Mouse (Mus musculus): ENCODE results near the gene Ptprk. TPM values are rescaled to one million over a fixed set of nuclear protein-coding genes. Genes with fewer than 3 reads are reported as not detected.

The Ptprk gene
- polyA plus RNA-seq, 1 experiment from 2014 or later = 31.1 TPM

GRCm38 (mm10) chr10:28304292-28304875, 229.8 kb downstream of the Ptprk start:
- DNase-seq (ENCODE audit: low spot score) (no peak), ATAC-seq (no peak)
- no peak overlapping the region for H3K27ac ChIP-seq (ENCODE audit: low read length)
- TF ChIP-seq CTCF (IDR thresholded peaks at IDR 0.05) (no peak), EP300 (IDR thresholded peaks at IDR 0.05) (no peak)
- no peak overlapping the region for H3K9ac ChIP-seq (replicated peaks; ENCODE audit: low read depth)
- no peak overlapping the region for H3K4me2 ChIP-seq (replicated peaks; ENCODE audit: low read depth, low read length)
- H3K9me3 ChIP-seq (ENCODE audit: low read length) = no peaks in the 10 kb centered on the region
- H3K4me3 ChIP-seq (ENCODE audit: low read depth, low read length) = no peak overlapping the region
- no peaks in the 10 kb centered on the region for H3K36me3 ChIP-seq (ENCODE audit: insufficient read depth, low read length)
- 66% methylated on average over 4 of the region's 4 CpGs for WGBS
- no peaks in the 10 kb centered on the region for H3K4me1 ChIP-seq (ENCODE audit: insufficient read depth, low read depth, low read length)
- H3K27me3 ChIP-seq (replicated peaks; ENCODE audit: insufficient read depth, low read length) = no peaks in the 10 kb centered on the region

GRCm38 (mm10) chr10:28306451-28307086, 231.9 kb downstream of the Ptprk start:
- Histone ChIP-seq H3K4me2 (replicated peaks; ENCODE audit: low read depth, low read length) (no peak overlapping the region), H3K9ac (replicated peaks; ENCODE audit: low read depth) (no peak overlapping the region), H3K36me3 (ENCODE audit: insufficient read depth, low read length) (no peaks in the 10 kb centered on the region), H3K9me3 (ENCODE audit: low read length) (no peaks in the 10 kb centered on the region), H3K4me3 (ENCODE audit: low read depth, low read length) (no peak overlapping the region), H3K27me3 (replicated peaks; ENCODE audit: insufficient read depth, low read length) (no peaks in the 10 kb centered on the region), H3K4me1 (ENCODE audit: insufficient read depth, low read depth, low read length) (no peaks in the 10 kb centered on the region), H3K27ac (ENCODE audit: low read length) (no peak overlapping the region)
- no peak for DNase-seq (ENCODE audit: low spot score)
- no peak for TF ChIP-seq CTCF (IDR thresholded peaks at IDR 0.05)
- TF ChIP-seq EP300 (IDR thresholded peaks at IDR 0.05) = no peak
- 34% methylated on average over 6 of the region's 6 CpGs for WGBS
- ATAC-seq = no peak

GRCm38 (mm10) chr10:28311369-28311768, 236.7 kb downstream of the Ptprk start:
- Histone ChIP-seq H3K4me3 (ENCODE audit: low read depth, low read length) (no peak overlapping the region), H3K9me3 (ENCODE audit: low read length) (no peaks in the 10 kb centered on the region), H3K27ac (ENCODE audit: low read length) (no peak overlapping the region), H3K9ac (replicated peaks; ENCODE audit: low read depth) (no peak overlapping the region), H3K4me2 (replicated peaks; ENCODE audit: low read depth, low read length) (no peak overlapping the region), H3K27me3 (replicated peaks; ENCODE audit: insufficient read depth, low read length) (no peaks in the 10 kb centered on the region), H3K36me3 (ENCODE audit: insufficient read depth, low read length) (no peaks in the 10 kb centered on the region), H3K4me1 (ENCODE audit: insufficient read depth, low read depth, low read length) (no peaks in the 10 kb centered on the region)
- DNase-seq (ENCODE audit: low spot score) = no peak
- no peak for ATAC-seq
- WGBS = 43% methylated on average over 1 of the region's 1 CpGs
- TF ChIP-seq CTCF (IDR thresholded peaks at IDR 0.05) (no peak), EP300 (IDR thresholded peaks at IDR 0.05) (no peak)

- H3K4me3 ChIP-seq (ENCODE audit: low read depth, low read length) = no peak overlapping the region
- no peaks in the 10 kb centered on the region for H3K36me3 ChIP-seq (ENCODE audit: insufficient read depth, low read length)
- no peak overlapping the region for H3K27ac ChIP-seq (ENCODE audit: low read length)
- DNase-seq (ENCODE audit: low spot score) (no peak), ATAC-seq (no peak)
- no peak overlapping the region for H3K9ac ChIP-seq (replicated peaks; ENCODE audit: low read depth)
- H3K27me3 ChIP-seq (replicated peaks; ENCODE audit: insufficient read depth, low read length) = no peaks in the 10 kb centered on the region
- no peaks in the 10 kb centered on the region for H3K9me3 ChIP-seq (ENCODE audit: low read length)
- H3K4me1 ChIP-seq (ENCODE audit: insufficient read depth, low read depth, low read length) = no peaks in the 10 kb centered on the region
- TF ChIP-seq CTCF (IDR thresholded peaks at IDR 0.05) (no peak), EP300 (IDR thresholded peaks at IDR 0.05) (no peak)
- no peak overlapping the region for H3K4me2 ChIP-seq (replicated peaks; ENCODE audit: low read depth, low read length)
- 87% methylated on average over 2 of the region's 2 CpGs for WGBS
Measured at GRCm38 (mm10) chr10:28322995-28323394, 248.4 kb downstream of the Ptprk start.

GRCm38 (mm10) chr10:28335232-28335631, 260.6 kb downstream of the Ptprk start:
- Histone ChIP-seq H3K27ac (ENCODE audit: low read length) (no peak overlapping the region), H3K27me3 (replicated peaks; ENCODE audit: insufficient read depth, low read length) (no peaks in the 10 kb centered on the region), H3K4me3 (ENCODE audit: low read depth, low read length) (no peak overlapping the region), H3K36me3 (ENCODE audit: insufficient read depth, low read length) (no peaks in the 10 kb centered on the region), H3K9ac (replicated peaks; ENCODE audit: low read depth) (no peak overlapping the region), H3K9me3 (ENCODE audit: low read length) (no peaks in the 10 kb centered on the region), H3K4me2 (replicated peaks; ENCODE audit: low read depth, low read length) (no peak overlapping the region), H3K4me1 (ENCODE audit: insufficient read depth, low read depth, low read length) (no peaks in the 10 kb centered on the region)
- ATAC-seq (no peak), DNase-seq (ENCODE audit: low spot score) (no peak)
- WGBS = 78% methylated on average over 5 of the region's 5 CpGs
- TF ChIP-seq EP300 (IDR thresholded peaks at IDR 0.05) = no peak
- no peak for TF ChIP-seq CTCF (IDR thresholded peaks at IDR 0.05)

- WGBS = 66% methylated on average over 5 of the region's 5 CpGs
- H3K36me3 ChIP-seq (ENCODE audit: insufficient read depth, low read length) = no peaks in the 10 kb centered on the region
- no peaks in the 10 kb centered on the region for H3K4me1 ChIP-seq (ENCODE audit: insufficient read depth, low read depth, low read length)
Measured at GRCm38 (mm10) chr10:28338536-28338935, 263.9 kb downstream of the Ptprk start.

More at GRCm38 (mm10) chr10:28338536-28338935, 263.9 kb downstream of the Ptprk start:
- TF ChIP-seq CTCF (IDR thresholded peaks at IDR 0.05) = no peak
- TF ChIP-seq EP300 (IDR thresholded peaks at IDR 0.05) = no peak
- Histone ChIP-seq H3K27ac (ENCODE audit: low read length) (no peak overlapping the region), H3K9me3 (ENCODE audit: low read length) (no peaks in the 10 kb centered on the region), H3K27me3 (replicated peaks; ENCODE audit: insufficient read depth, low read length) (no peaks in the 10 kb centered on the region), H3K9ac (replicated peaks; ENCODE audit: low read depth) (no peak overlapping the region), H3K4me3 (ENCODE audit: low read depth, low read length) (no peak overlapping the region), H3K4me2 (replicated peaks; ENCODE audit: low read depth, low read length) (no peak overlapping the region)
- no peak for ATAC-seq
- DNase-seq (ENCODE audit: low spot score) = no peak

All from lung, postnatal 0 days (tissue).